Mouse (Mus musculus) liver, adult 2 months (tissue): ENCODE results near the gene Spdye4c. TPM values are rescaled to one million over a fixed set of nuclear protein-coding genes. Genes with fewer than 3 reads are reported as not detected.
A peak's percentile ranks its signal among the peaks of the same experiment; 100 is the strongest.

Source experiments
- DNase-seq: peaks from one replicate; pipeline ENCODE4 v3.0.0-alpha.2; 2011; ENCODE audit warnings: low read depth, low spot score; ENCODE audit errors: extremely low read depth
- H3K27ac ChIP-seq: fragments of 200-500 bp; replicated peaks from 2 replicates; pipeline ENCODE4 v1.5.1; 2012; ENCODE audit warnings: low read depth, mild to moderate bottlenecking, control low read depth, inconsistent platforms, low read length; ENCODE audit not compliant: insufficient read depth
- H3K27me3 ChIP-seq: fragments of 200-500 bp; 2 replicates; pipeline ENCODE4 v1.6.1; 2012; ENCODE audit warnings: mild to moderate bottlenecking, moderate library complexity, low read length, inconsistent platforms; ENCODE audit not compliant: control insufficient read depth, insufficient read depth
- H3K36me3 ChIP-seq: fragments of 200-500 bp; 2 replicates; pipeline ENCODE4 v1.6.1; 2012; ENCODE audit warnings: low read length, inconsistent platforms; ENCODE audit not compliant: control insufficient read depth, insufficient read depth
- H3K4me1 ChIP-seq: fragments of 200-500 bp; 2 replicates; pipeline ENCODE4 v1.6.1; 2011; ENCODE audit warnings: low read length; ENCODE audit not compliant: control insufficient read depth, insufficient read depth
- H3K4me3 ChIP-seq: fragments of 200-500 bp; 2 replicates; pipeline ENCODE4 v1.5.1; 2011; ENCODE audit warnings: low read depth, mild to moderate bottlenecking, control low read depth, low read length, moderate library complexity; ENCODE audit not compliant: insufficient read depth
- H3K79me2 ChIP-seq: fragments of 200-500 bp; 2 replicates; pipeline ENCODE4 v1.6.1; 2012; ENCODE audit warnings: inconsistent platforms, mild to moderate bottlenecking, low read length, moderate library complexity; ENCODE audit not compliant: control insufficient read depth, insufficient read depth
- H3K9ac ChIP-seq: fragments of 200-500 bp; 2 replicates; pipeline ENCODE4 v1.6.1; 2012; ENCODE audit warnings: low read depth, mild to moderate bottlenecking, control low read depth, inconsistent platforms, low read length
- CTCF ChIP-seq: fragments of 200-500 bp; IDR thresholded peaks from 2 replicates; pipeline ENCODE4 v1.5.1; 2011; ENCODE audit warnings: low read depth, low read length, control low read depth
- POLR2A ChIP-seq: fragments of 200-500 bp; IDR thresholded peaks from 2 replicates; pipeline ENCODE4 v1.6.1; 2011; ENCODE audit warnings: low read length, control low read depth; ENCODE audit not compliant: insufficient read depth; ENCODE audit errors: extremely low read depth
- WGBS: fragments of 180-500 bp; shearing (Covaris S2); methylation state at CpG from one replicate; pipeline ENCODE4 v1.1.7; 2018; 5-methylcytosine and 5-hydroxymethylcytosine counted together
- polyA plus RNA-seq: library from polyadenylated mRNA; depleted of rRNA; stranded (reverse); fragments of >200 nt; gene quantifications from 2 replicates; pipeline ENCODE4 v1.2.3, GENCODE M21; 2012
- total RNA-seq: library from RNA; depleted of rRNA; stranded (reverse); fragments of >200 nt; gene quantifications from 2 replicates; pipeline ENCODE4 v1.2.3, GENCODE M21; 2014

Gene Spdye4c
- total and polyA plus RNA-seq, 2 experiments = not detected

- H3K27me3 ChIP-seq = no peaks in the 10 kb centered on the region
- DNase-seq = peak; percentile 64
- no peak overlapping the region for H3K9ac ChIP-seq
- H3K79me2 ChIP-seq = no peaks in the 10 kb centered on the region
- H3K4me3 ChIP-seq = no peak overlapping the region
- H3K36me3 ChIP-seq = no peaks in the 10 kb centered on the region
- peaks cover 3% of the 10 kb centered on the region; the same call in 1 of the 2 replicates for H3K4me1 ChIP-seq
- TF ChIP-seq POLR2A (no peak), CTCF (peak; percentile 65)
- H3K27ac ChIP-seq = no peak overlapping the region
- WGBS = 42% methylated on average over 16 of the region's 16 CpGs
Observed at GRCm38 (mm10) chr2:128572726-128573624, 18.0 kb upstream of the Spdye4c start.

DNA sequence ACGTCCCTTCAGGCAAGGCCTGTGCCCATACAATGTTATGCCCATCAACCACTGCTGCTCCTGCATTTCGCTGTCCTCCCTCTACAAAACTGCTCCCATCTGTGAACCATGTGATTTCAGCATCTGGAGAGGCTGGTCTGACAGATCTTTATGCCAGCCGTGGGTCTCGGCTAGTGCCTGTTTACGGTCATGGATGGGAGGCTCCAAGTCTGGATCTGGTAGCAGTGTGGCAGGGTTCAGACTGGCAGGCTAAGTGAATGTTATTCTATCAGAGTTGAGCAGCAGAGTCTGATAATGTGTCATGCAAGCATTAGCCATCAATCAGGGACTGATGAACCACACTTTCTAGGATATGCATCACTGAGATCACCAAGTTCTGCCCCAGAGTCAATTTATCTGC lies 8.1 kb upstream of the Spdye4c start:
- TF ChIP-seq CTCF (no peak), POLR2A (no peak)
- H3K4me3 ChIP-seq = no peak overlapping the region
- H3K9ac ChIP-seq = no peak overlapping the region
- H3K4me1 ChIP-seq = no peaks in the 10 kb centered on the region
- H3K79me2 ChIP-seq = no peaks in the 10 kb centered on the region
- DNase-seq = no peak
- no peak overlapping the region for H3K27ac ChIP-seq
- no peaks in the 10 kb centered on the region for H3K27me3 ChIP-seq
- WGBS = 92% methylated on average over 5 of the region's 5 CpGs
- no peaks in the 10 kb centered on the region for H3K36me3 ChIP-seq

DNA sequence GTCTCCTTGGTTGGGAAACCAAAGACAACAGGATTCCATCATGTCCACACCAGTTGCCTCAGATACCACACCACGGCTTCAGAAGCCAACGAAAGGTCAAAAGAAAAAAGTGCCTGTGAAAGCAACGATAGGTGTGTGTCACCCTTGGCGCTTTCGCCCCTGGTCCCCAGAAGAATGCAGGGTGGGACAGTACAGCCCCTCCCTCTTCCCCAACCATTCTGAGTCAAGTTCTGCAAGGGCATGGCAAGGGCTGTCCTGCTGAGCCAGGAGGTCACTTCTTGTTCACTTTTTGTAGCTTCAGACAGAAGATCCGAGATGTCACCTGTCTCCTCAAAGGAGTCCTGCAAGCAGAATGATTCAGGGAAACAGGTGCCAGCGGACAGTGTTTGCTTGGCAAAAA lies 1.3 kb downstream of the Spdye4c start:
- WGBS = 90% methylated on average over 7 of the region's 7 CpGs

DNA sequence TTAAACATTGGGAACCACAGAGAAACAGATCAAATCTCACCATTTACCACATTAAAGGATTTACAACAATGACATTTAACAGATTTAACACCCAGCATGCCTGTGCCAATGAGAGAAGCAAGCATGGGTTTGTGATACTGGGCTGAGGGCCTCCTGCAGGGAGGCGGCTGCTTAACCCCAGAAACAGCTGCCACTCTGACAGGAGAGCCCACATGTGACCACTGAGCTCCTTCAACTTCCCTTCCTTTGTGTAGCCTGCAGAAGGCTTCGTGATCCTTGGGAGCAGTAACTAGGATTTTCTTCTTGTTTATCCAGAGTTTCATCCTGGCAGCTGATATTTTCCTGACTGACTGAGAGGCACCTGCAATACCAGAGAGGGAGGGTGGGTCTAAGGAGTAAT lies 10.5 kb downstream of the Spdye4c start:
- H3K9ac ChIP-seq = no peak overlapping the region
- DNase-seq = no peak
- 77% methylated on average over 2 of the region's 2 CpGs for WGBS
- TF ChIP-seq CTCF (no peak), POLR2A (no peak)
- no peaks in the 10 kb centered on the region for H3K79me2 ChIP-seq
- no peaks in the 10 kb centered on the region for H3K36me3 ChIP-seq
- H3K27me3 ChIP-seq = no peaks in the 10 kb centered on the region
- no peak overlapping the region for H3K27ac ChIP-seq
- H3K4me1 ChIP-seq = no peaks in the 10 kb centered on the region
- H3K4me3 ChIP-seq = no peak overlapping the region

More for the DNA sequence above, 1.3 kb downstream of the Spdye4c start:
- H3K27me3 ChIP-seq = no peaks in the 10 kb centered on the region
- H3K36me3 ChIP-seq = no peaks in the 10 kb centered on the region
- no peaks in the 10 kb centered on the region for H3K4me1 ChIP-seq
- no peak overlapping the region for H3K4me3 ChIP-seq
- H3K27ac ChIP-seq = no peak overlapping the region
- H3K9ac ChIP-seq = no peak overlapping the region
- no peaks in the 10 kb centered on the region for H3K79me2 ChIP-seq
- no peak for DNase-seq
- TF ChIP-seq POLR2A = no peak

DNA sequence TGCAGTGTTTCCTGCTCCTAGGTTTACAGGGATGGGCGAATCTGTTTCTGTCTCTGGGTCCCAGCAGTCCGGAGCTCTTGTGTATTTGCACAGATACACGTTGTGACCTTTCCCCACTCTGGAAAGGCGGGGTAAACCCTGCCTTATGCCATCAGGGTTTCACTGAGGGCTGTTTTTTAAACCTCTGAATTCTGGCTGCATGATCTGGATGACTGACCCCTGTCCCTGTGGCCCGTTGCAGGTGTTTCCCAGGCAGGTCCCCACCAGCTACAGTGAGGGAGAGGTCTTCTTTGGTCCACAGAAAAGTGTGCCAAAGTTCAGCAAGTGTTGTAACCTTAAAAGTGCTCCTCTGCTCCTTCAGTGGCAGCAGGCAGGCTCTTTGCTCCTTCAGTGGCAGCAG lies 18.3 kb downstream of the Spdye4c start:
- 30% methylated on average over 5 of the region's 5 CpGs for WGBS
- Histone ChIP-seq H3K27ac (peak overlapping the region; percentile 63), H3K9ac (no peak overlapping the region), H3K4me3 (no peak overlapping the region), H3K79me2 (no peaks in the 10 kb centered on the region), H3K36me3 (peaks cover 1% of the 10 kb centered on the region; the same call in 1 of the 2 replicates), H3K27me3 (no peaks in the 10 kb centered on the region), H3K4me1 (peaks cover 32% of the 10 kb centered on the region)
- peak; percentile 72 for DNase-seq
- TF ChIP-seq POLR2A = no peak
- no peak for TF ChIP-seq CTCF

- WGBS = 83% methylated on average over 8 of the region's 8 CpGs
- peak overlapping the region; percentile 66; the same call in 1 of the 2 replicates for H3K27ac ChIP-seq
- TF ChIP-seq POLR2A (no peak), CTCF (no peak)
Observed at GRCm38 (mm10) chr2:128611178-128611577, 20.2 kb downstream of the Spdye4c start.

More at GRCm38 (mm10) chr2:128611178-128611577, 20.2 kb downstream of the Spdye4c start:
- peaks cover 32% of the 10 kb centered on the region for H3K4me1 ChIP-seq
- H3K27me3 ChIP-seq = no peaks in the 10 kb centered on the region
- H3K36me3 ChIP-seq = peaks cover 10% of the 10 kb centered on the region
- peak; percentile 14 for DNase-seq
- no peak overlapping the region for H3K4me3 ChIP-seq
- H3K9ac ChIP-seq = no peak overlapping the region
- H3K79me2 ChIP-seq = no peaks in the 10 kb centered on the region
